Mouse (Mus musculus): Measurements from ENCODE around the gene Ccdc85b.

Gene Ccdc85b

DNA sequence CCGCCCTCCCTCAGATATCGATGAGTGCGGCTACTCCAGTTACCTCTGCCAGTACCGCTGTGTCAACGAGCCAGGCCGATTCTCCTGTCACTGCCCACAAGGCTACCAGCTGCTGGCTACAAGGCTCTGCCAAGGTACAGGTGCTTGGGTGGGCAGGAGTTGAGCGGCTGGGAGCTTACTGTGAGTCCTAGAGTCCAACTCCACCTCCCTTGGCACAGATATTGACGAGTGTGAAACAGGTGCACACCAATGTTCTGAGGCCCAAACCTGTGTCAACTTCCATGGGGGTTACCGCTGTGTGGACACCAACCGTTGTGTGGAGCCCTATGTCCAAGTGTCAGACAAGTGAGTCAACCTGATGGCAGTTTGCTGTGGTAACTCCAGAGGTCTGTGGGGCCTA is 22.3 kb upstream of the Ccdc85b start:
- peak; percentile 87 for DNase-seq

DNA sequence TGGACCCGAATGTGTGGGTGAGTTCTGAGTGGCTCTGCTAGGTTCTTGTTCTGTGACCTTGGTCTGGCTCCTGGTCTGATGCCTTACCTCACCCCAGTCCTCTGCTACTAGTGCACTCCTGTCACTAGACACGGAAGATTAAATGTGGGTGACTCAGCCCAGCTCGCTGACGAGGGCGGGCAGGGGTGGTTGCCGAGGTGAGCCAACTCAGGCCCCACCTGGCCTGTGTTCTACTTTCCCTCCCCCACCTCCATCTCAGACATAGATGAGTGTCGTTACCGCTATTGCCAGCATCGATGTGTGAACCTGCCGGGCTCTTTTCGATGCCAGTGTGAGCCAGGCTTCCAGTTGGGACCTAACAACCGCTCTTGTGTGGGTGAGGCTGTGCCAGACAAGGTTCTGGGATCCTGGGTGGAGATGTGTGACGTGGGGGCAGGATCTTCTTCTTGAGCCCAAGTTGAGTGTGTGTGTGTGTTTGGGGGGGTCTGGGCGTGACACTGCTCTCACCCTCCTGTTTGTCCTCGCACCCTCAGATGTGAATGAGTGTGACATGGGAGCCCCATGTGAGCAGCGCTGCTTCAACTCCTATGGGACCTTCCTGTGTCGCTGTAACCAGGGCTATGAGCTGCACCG is 20.1 kb upstream of the Ccdc85b start:
- DNase-seq: peak; percentile 90

DNA sequence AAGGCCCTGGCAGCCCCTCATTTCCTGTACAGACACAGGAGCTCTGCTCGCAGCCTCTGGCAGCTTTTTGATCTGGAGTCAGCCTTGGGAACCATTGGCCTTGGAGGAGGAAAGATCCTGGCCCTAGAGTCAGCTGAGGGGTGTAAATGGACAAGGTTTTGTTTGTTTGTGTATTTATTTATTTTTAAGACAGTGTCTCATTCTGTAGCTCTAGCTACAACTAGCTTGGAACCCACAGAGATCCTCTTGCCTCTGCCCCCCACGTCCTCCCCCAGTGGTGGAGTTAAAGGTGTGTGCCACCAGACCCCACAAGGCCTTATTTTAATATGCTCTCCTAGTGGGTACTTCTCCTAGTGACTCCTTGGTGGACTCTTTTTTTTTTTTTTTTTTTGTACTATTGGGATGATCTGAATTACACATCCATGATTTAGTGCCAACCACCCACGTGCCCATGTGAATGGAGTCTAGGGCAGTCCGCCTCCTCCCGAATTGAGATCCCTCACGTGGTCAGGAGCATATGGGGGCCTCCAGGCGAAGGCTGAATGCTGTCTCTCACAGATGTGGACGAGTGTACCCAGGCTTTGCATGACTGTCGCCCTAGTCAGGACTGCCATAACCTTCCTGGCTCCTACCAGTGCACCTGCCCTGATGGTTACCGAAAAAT is 19.4 kb upstream of the Ccdc85b start:
- DNase-seq: peak; percentile 83

DNA sequence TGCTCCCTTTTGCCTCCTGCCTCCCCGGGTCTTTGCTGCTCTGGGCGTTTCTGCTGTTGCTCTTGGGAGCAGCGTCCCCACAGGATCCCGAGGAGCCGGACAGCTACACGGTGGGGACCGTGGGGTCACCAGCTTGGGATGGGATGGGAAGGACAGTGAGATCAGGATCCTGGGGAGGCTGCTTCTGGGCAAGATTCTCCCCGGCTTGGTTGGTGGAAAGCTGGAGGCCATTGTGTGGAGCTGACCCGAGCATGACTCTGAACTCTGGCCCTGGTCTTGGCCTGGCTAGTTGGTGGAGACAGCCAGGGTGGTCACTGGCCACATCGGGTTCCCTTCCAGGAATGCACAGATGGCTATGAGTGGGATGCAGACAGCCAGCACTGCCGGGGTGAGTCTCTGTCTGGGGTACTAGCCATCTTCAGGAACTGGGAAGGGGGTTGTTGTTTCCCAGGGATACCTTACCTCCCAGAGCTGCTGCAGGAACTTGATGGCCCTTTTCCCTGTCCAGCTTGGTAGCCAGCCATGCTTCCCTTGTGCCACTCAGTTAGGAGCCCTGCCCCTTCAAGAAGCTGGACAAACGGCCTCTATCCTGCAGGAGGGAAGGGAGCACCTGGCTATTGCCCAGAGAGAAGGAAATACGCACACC is 17.5 kb upstream of the Ccdc85b start:
- peak; percentile 95 for DNase-seq

DNA sequence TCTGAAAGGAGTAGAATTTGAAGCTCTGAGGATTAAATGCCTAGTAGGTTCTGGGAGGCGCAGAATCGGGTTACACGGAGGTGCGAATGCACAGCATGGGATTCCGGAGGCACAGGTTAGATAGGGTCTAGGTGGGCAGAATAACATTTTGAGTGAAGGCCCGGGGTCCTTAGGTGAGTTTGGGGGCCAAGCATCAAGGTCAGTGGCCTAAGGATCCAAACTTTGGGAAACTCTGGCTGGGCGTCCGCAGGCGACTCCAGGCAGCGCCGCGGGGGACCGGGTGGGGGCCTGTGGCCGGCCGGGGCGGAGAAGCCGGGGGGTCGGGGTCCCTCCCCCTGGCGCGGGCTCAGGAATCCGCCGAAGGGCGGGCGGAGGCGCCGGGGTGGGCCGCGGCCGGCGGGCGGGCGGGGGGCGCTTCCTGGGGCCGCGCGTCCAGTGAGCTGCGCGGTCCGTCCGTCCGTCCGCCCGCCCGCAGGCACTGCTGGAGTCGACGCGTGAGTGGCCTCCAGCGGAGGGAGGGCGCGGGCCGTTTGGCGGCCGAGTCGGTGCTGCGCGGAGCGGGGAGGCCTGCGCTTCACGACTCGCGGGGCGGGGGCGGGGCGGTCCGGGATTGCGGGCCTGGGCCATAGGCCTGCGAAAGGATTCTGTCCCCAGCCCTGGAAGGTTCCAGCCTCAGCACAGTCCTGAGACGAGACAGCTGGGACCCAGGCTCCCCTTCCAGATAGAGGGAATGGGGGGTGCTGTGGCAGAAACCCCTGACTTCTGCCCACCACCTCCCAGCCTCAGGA is 16.8 kb upstream of the Ccdc85b start:
- DNase-seq: peak; percentile 97

DNA sequence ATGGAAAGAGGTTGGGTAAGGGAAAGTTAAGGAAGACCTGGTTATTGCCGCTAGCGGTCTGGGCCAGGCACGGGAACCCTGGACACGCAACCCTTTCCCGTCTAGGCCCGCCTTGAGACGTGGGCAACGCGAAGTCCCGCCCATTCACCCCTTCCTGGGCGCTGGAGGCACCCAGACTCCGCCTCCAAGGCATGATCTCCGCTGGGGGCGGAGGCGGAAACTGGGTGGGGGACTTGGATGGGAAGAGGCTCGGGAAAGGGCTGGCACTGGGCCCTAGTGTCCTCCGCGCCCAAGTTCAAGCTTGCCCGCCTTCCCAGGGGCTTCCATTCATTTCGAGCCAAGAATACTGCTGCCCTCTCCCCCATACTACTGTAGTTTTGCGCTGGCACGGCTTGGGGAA is 16.0 kb upstream of the Ccdc85b start, which contains the start of gene Efemp2:
TSS of gene Efemp2 (plus strand) at position 235 of the 400 bp plus-strand sequence.
- DNase-seq: peak; percentile 99

DNA sequence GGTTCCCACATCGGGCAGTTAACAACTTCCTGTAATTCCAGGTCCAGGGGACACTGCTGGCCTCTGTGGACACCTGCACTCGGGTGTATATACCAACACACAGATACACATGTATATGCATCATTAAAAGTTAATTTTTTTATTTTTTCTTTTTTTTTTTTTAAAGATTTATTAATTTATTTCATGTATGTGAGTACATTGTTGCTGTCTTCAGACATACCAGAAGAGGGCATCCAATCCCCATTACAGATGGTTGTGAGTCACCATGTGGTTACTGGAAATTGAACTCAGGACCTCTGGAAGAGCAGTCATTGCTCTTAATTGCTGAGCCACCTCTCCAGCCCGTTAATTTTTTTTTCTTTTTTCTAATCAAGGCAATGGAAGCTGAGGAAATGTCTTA is 15.2 kb upstream of the Ccdc85b start:
- DNase-seq: no peak

DNA sequence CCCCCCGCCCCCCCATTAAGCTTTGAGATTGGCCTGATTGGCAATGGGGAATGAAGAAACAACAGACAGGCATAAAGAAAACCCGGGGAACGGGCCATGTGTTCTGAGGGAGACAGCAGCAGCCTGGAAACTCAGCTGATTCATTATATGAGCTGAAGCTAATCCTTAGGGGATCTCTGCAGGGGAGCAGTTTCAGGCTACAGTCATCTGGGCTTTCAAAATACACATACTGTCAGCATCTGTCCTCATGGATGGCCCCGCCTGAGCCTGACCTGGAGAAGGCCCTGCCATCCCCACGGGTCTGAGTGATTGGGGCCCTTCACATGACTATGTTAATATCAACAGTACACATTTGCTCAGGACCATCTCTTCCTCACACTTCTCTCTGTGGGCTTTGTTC is 14.2 kb upstream of the Ccdc85b start:
- no peak for DNase-seq

DNA sequence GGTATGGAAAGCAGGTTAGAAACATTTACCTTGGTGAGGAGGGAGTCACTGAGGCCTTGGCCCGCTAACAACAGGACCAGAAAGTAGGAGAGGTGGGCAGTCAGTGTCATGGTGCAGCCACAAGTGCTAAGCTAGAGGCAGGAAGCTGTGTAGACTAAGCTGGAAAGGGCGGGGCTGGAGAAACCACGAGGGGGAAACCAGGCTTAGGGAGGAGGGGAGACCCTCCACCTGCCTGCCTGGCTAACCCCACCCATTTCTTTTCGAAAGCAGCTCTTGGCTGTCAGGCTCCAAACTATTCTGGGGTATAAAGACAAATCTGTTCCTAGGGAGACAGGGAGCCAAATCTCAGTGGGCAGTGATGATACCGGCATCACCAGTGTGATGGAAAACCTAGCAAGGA is 10.7 kb upstream of the Ccdc85b start, which contains the start of gene Ctsw:
TSS of gene Ctsw (minus strand) at position 134 of the 400 bp plus-strand sequence.
- peak; percentile 91 for DNase-seq

DNA sequence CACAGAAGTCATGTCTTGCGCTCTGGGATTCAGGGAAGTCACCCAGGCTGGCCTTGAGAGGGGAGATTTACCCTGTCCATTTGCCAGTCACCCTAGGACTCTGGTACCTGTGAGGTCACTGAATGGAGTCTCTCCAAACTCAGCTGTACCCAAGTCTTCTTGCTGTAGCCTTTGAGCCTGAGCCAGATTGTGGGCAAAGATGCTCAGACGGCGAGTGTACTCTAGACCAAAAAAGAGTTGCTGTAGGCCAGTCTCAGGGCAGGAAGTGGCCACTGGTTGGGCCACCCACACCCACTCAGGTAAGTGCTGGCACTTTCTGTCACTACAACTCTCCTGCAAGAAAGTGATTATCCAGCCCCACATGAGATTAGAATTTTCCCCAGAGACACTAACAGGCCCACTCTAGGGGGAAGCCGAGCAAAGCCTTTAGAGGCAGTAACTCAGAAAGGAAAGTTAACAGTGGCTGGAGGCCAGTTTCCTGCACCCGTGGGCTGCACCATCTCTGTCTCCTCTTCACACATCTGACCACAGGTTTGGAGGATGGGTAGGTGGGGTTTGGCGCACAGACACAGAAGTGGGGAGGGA is 9.3 kb upstream of the Ccdc85b start:
- DNase-seq: no peak

DNA sequence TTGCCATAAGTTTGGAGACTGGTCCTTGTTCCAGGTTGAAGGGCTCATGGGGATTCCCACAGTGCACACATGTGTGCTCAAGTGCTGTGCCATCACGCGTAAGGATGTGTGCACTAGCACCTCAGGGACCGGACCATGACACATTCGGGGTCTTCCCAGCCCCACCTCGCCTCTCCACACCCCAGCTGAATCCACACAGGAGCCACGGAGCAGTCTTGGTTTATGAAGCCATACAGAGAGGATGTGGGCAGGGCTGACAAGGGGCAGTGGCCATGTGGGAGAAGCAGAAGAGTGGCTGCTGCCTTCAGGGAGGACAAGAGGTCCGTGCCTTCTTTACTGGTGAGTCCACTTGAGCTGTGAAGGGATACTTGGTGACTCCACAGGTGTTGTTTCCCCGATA is 7.3 kb upstream of the Ccdc85b start:
- DNase-seq: peak; percentile 92

DNA sequence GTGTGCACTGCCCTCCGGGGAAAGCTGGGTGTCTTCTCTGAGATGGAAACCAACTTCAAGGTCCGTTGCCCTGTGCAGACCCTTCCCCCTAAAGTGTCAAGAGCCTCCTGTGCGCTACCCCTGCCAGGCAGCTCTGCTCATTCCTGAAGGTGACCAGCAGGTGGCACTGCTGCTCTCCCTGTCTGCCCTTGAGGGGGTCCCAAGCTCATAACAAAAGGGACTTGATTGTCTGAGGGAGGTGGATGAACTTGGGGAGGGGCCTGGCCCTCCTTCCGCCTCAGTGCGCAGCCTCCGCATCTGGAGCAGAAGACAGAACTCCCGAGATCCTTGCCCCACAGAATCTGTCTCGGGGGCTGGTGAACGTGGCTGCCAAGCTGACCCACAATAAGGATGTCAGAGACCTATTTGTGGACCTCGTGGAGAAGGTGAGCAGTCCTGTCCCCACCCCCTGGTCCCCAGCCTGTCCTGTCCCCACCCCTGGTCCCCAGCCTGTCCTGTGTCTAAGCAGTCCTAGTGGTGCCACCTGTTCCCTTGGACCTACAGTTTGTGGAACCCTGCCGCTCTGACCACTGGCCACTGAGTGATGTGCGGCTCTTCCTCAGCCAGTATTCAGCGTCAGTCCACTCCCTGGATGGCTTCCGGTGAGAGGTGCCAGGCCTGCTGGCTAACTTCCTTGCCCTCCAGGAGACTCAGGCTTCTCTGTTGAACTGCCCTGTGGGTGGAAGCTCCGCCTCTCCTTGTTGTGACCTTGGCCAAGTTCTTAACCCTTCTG is 6.3 kb upstream of the Ccdc85b start:
- DNase-seq: peak; percentile 96

DNA sequence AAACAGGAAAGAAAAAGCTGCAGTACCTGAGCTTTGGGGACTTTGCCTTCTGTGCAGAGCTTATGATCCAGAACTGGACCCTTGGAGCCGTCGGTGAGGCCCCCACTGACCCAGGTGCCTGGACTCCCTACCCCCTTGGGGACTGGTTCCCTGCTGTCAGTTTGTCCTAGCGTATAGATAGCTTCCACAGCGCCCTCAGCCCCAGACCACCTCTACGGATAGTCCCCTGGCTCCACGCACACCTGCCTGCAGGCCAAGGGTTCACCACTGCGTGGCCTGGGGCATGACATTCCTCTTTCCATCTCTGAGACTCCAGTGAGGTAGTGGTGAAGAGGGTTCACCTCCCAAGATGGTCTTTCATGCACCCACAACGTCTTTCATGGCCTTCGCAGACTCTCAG is 5.5 kb upstream of the Ccdc85b start:
- DNase-seq: peak; percentile 92

DNA sequence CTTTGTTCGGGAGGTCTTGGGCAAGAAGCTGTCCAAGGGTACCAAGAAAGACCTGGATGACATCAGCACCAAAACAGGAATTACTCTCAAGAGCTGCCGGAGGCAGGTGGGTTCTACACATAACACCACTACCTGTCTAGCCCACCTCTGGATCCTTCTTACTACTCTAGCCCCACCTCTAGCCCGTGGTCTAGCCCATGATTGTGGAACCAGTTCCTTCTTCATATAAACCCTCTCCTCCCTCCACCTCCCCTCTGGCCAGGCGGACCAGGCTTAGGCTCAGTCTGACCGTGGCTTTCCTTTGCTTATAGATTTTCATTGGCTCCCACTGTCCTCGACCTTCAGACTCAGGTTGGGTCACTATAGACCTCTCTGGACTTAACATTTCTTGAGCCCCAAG is 3.7 kb upstream of the Ccdc85b start:
- DNase-seq: peak; percentile 93

DNA sequence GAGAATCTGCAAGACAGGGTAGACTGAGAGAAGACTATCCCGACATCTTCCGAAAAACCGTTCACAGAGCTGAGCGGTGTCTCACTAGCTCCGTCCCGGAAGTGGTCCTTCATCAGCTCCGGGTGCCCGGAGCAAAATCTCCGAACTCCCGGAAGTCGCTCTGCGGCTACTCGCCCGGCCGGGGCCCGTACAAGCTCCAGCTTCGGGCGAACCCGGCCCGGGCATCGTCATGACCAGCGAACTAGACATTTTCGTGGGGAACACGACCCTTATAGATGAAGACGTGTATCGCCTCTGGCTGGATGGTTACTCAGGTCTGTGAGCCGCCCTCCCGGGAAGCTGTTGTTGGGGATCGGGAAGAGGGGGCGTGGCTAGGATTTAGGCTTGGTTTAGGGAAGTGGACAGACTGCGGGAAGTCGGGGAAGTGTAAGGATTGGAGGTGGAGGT is 2.8 kb upstream of the Ccdc85b start, which contains the start of gene Fibp:
TSS of gene Fibp (plus strand) at position 151 of the 447 bp plus-strand sequence.
- peak; percentile 98 for DNase-seq

DNA sequence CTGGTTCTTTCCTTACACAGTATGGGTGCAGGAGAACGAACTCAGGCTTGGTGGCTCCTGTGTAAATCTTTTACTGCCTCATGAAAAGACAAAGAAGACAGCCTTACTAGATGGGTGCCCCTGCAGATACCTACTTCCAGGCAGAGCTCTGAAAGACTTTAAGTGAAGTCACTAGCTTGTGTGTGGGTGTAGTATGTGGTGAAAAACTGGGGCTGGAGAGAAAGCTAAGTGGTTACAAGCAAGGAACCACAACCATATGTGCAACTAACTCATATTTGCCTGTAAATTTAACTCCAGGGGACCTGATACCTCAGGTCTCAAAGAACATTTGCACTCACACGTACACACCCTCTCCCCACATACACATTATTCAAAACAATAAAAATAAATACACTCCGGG is 2.2 kb upstream of the Ccdc85b start:
- DNase-seq: no peak

DNA sequence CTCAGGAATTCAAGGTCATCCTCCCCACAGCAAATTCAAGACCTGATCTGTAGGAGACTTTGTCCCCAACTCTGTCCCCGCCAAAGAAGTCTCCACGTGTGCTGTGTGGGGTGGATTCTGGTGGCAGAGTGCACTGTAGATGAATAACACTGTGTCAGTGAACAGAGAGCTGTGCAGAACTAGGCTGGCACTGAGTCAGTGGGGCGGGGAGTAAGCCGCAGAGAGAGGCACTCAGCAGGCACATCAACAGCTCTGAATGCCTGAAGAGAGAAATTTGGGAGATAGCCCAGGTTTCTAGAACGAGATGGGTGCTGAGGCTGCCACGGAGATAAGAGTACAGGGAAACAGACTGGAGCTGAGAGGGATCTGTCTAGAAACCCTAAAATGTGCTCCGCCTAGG is 1.3 kb upstream of the Ccdc85b start:
- peak; percentile 94 for DNase-seq

DNA sequence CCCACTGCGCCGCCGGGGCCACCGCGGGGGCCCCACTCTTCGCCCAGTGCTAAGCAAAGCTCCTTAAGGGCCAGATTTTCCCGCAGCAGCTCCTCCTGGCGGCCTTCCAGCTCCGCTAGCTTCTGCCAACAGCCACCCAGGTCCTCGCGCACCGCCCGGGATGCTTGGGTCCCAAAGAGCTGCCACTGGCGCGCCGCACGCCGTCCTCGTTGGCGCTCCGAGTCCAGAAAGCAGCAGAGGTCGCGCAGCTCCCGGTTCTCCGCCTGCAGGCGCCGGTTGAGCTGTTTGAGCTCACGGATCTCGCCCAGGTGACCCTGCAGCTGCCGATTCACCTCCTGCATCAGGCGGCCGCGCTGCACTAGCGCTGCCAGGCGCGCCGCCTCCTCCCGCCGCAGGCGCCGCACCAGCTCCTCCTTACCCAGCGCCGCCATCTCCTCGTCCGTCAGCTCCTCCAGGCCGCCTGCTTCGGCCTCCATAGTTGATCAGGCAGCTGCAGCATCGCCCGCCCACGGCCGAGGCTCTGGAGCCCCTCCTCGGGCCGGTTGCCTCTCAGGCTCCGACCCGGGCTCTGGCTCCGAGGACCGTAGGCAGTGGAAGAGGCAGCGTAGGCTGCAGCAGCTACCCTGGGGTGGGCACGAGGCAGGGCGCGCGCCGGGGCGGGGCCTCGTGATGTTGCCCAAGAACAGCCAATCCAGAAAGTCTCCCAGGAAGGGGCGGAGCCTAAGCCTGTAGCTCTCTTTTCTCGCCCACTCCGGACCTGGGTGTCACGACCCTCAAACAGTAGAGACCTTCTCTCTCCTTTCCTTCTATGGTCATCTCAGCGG is 560 bp downstream of the Ccdc85b start:
- DNase-seq: peak; percentile 100

DNA sequence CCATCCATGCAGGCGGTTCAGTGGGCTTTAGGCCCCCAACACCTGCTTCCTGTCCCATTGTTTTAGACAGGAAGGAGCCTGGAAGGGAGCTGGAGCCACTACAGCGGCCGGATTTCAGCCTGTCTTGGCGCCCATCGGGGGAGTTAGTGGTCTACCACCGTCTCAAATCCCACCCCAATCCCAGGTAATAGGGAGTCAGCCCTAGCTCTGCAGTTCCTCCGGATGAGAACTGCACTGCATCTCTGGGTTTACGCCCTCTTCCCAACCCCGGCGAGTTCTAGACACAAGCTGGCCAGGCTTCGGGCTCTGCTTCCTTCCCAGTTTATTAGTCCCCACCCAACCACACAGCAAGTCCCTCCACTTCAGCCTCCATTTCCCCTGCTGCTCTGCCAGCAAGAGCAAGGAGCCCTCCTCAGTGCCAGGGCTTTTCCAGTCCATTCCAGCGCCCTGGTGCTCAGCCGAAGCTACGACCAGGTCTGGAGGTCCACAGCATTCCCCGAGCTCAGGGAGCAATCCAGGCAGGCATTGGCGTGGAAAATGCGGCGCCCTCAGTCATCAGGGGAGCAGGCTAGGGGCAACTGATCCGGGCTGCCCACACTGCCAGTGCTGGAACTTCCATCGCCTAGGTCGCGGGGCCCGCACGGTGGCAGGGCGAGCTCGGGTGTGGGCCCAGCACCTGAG is 1.3 kb downstream of the Ccdc85b start:
- peak; percentile 98 for DNase-seq

DNA sequence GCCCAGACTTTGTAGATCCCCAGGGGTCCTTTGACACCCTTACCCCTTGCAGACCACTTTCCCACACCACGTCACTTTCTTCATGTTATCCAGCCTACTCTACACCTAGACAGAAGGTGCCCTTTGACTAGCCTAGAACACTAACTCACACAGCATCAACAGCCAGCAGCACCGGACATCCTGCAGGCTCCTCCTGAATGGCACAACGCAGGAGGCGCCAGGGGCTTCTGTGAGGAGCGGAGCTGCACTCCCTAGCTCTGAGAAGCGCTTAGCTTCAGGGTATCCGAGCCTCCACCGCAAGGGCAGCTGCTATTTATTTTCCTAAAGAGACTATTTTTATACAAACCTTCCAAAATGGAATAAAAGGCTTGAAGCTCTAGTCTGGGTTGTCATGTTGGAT is 2.1 kb downstream of the Ccdc85b start:
- DNase-seq: peak; percentile 88

Data from heart, adult 11 months (tissue).